Mouse (Mus musculus) liver, postnatal 0 days (tissue): ENCODE measurements at regions not wholly inside any gene's neighbourhood (a gene's known extent, or its start where the extent isn't known, plus 50 kb on each side); places are given as distances from the start of the nearest gene placed in this dataset.

Experiments used
- ATAC-seq: fragments of 200-750 bp; cut with Nextera tagmentation; 2 replicates; pipeline ENCODE4 v1.8.0; 2017; ENCODE audit warnings: mild to moderate bottlenecking, moderate library complexity
- DNase-seq: peaks from one replicate; pipeline ENCODE4 v3.0.0-alpha.2; 2016
- H3K27ac ChIP-seq: fragments of 300-500 bp; sonication (generic); 2 replicates; pipeline ENCODE4 v1.5.1; 2014; ENCODE audit warnings: antibody characterized with exemption, moderate library complexity, mild to moderate bottlenecking, low read depth
- H3K27me3 ChIP-seq: fragments of 300-500 bp; sonication (generic); 2 replicates; pipeline ENCODE4 v1.6.1; 2014; ENCODE audit warnings: low read length, control low read depth, mixed read lengths; ENCODE audit not compliant: insufficient read depth
- H3K36me3 ChIP-seq: fragments of 300-500 bp; sonication (generic); replicated peaks from 2 replicates; pipeline ENCODE4 v1.6.1; 2014; ENCODE audit warnings: mild to moderate bottlenecking, control low read depth, low read length, moderate library complexity, mixed read lengths; ENCODE audit not compliant: insufficient read depth
- H3K4me1 ChIP-seq: fragments of 300-500 bp; sonication (generic); 2 replicates; pipeline ENCODE4 v1.6.1; 2014; ENCODE audit warnings: antibody characterized with exemption, mild to moderate bottlenecking, control low read depth; ENCODE audit not compliant: insufficient read depth
- H3K4me2 ChIP-seq: fragments of 300-500 bp; sonication (generic); 2 replicates; pipeline ENCODE4 v1.6.1; 2014; ENCODE audit warnings: low read depth, mild to moderate bottlenecking, low read length, moderate library complexity, mixed read lengths
- H3K4me3 ChIP-seq: fragments of 300-500 bp; sonication (generic); 2 replicates; pipeline ENCODE4 v1.5.1; 2014; ENCODE audit warnings: low read depth, low read length
- H3K9ac ChIP-seq: fragments of 300-500 bp; sonication (generic); replicated peaks from 2 replicates; pipeline ENCODE4 v1.6.1; 2014; ENCODE audit warnings: mild to moderate bottlenecking, moderate library complexity
- H3K9me3 ChIP-seq: fragments of 300-500 bp; sonication (generic); 2 replicates; pipeline ENCODE4 v1.6.1; 2016; ENCODE audit warnings: mild to moderate bottlenecking, control low read depth, low read length, mixed read lengths
- CTCF ChIP-seq: sonication (generic); IDR thresholded peaks from 2 replicates; pipeline ENCODE4 v1.5.1; 2016; ENCODE audit warnings: antibody characterized with exemption, low read depth
- EP300 ChIP-seq: IDR thresholded peaks from 2 replicates; pipeline ENCODE4 v1.6.1; 2016; ENCODE audit warnings: antibody characterized with exemption, low read depth, mild to moderate bottlenecking
- WGBS: fragments of 180-500 bp; shearing (Covaris S2); extraction: QIAGEN DNeasy Blood & Tissue Kit; methylation state at CpG from one replicate; pipeline ENCODE4 v1.1.7; 2014; ENCODE audit not compliant: insufficient replicate concordance; 5-methylcytosine and 5-hydroxymethylcytosine counted together

DNA sequence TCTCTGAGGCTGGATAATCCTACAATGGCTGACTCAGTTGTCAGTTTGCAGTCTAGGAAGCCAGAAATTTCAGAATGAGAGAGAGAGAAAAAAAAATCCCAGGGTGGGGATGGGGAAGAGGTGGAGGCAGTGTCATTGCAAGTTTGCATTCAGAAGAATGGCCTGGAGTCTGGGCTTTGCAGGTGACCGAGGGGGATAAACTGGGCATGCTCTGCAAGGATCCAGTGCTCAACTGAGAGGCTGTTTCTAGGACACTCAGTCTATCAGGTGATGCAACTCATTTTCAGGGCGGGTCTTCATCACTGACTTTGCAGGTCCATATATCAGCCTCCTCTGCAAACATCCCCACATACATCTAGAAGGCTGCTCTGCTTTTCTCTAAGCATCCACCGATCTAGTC, 256.7 kb downstream of the Dact1 start:
- whole genome bisulfite sequencing, result 78% methylated on average over 3 of the region's 3 CpGs
- peak; percentile 3 for DNase-seq
- ATAC-seq, result no peak

GRCm38 (mm10) chr12:71568251-71568650, 258.6 kb downstream of the Dact1 start:
- 66% methylated on average over 5 of the region's 5 CpGs for WGBS
- H3K27ac ChIP-seq, result no peak overlapping the region
- no peaks in the 10 kb centered on the region for H3K36me3 ChIP-seq
- no peaks in the 10 kb centered on the region for H3K27me3 ChIP-seq
- DNase-seq, result no peak
- H3K9ac ChIP-seq, result no peak overlapping the region
- ATAC-seq, result no peak
- no peak overlapping the region for H3K4me3 ChIP-seq
- H3K4me2 ChIP-seq, result no peak overlapping the region
- H3K9me3 ChIP-seq, result no peaks in the 10 kb centered on the region
- no peaks in the 10 kb centered on the region for H3K4me1 ChIP-seq
- TF ChIP-seq CTCF, result no peak

More for the DNA sequence above, 256.7 kb downstream of the Dact1 start:
- Histone ChIP-seq H3K4me2 (no peak overlapping the region), H3K4me3 (no peak overlapping the region), H3K4me1 (no peaks in the 10 kb centered on the region), H3K9ac (no peak overlapping the region), H3K9me3 (no peaks in the 10 kb centered on the region), H3K27me3 (no peaks in the 10 kb centered on the region), H3K27ac (no peak overlapping the region), H3K36me3 (no peaks in the 10 kb centered on the region)
- no peak for TF ChIP-seq CTCF
- TF ChIP-seq EP300, result no peak

DNA sequence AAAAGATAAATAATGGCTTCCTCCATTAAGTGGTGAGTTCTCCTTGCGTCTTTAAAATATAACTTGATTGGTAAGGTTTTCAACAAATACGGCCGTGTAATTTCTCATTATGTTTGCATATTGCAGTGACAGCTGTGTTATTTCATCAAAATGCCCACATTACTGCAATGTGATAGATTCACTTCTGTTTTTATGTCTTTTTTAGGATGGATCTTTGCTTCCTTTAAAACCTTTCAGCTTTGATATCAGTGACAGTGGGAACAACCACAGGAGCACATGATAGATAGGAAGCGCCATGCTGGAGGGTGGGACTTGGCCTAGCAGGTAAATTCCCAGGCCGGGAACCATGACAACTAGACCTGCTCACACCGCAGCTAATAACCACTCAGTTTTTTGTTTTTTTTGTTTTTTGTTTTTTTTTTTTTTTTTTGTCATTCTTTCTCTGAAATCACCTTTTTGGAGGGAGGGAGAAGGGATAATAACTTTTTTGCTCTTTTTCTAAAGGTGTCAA, 259.3 kb downstream of the Dact1 start:
- DNase-seq (no peak), ATAC-seq (no peak)
- Histone ChIP-seq H3K36me3 (no peaks in the 10 kb centered on the region), H3K9ac (no peak overlapping the region), H3K27ac (no peak overlapping the region), H3K9me3 (no peaks in the 10 kb centered on the region), H3K4me1 (no peaks in the 10 kb centered on the region), H3K4me3 (no peak overlapping the region), H3K4me2 (no peak overlapping the region), H3K27me3 (no peaks in the 10 kb centered on the region)
- WGBS, result 66% methylated on average over 6 of the region's 6 CpGs
- TF ChIP-seq EP300, result no peak
- TF ChIP-seq CTCF, result no peak

GRCm38 (mm10) chr12:71569662-71570061, 260.0 kb downstream of the Dact1 start:
- WGBS, result 56% methylated on average over 12 of the region's 12 CpGs
- no peak for DNase-seq
- H3K9me3 ChIP-seq, result no peaks in the 10 kb centered on the region

GRCm38 (mm10) chr12:71570116-71570515, 260.4 kb downstream of the Dact1 start:
- no peaks in the 10 kb centered on the region for H3K27me3 ChIP-seq
- no peaks in the 10 kb centered on the region for H3K4me1 ChIP-seq
- no peaks in the 10 kb centered on the region for H3K36me3 ChIP-seq
- 71% methylated on average over 2 of the region's 2 CpGs for WGBS
- H3K4me3 ChIP-seq, result no peak overlapping the region
- no peaks in the 10 kb centered on the region for H3K9me3 ChIP-seq
- ATAC-seq, result no peak
- H3K27ac ChIP-seq, result no peak overlapping the region
- DNase-seq, result no peak
- no peak overlapping the region for H3K9ac ChIP-seq
- TF ChIP-seq EP300 (no peak), CTCF (no peak)
- no peak overlapping the region for H3K4me2 ChIP-seq

More at GRCm38 (mm10) chr12:71569662-71570061, 260.0 kb downstream of the Dact1 start:
- H3K27ac ChIP-seq, result no peak overlapping the region
- no peak overlapping the region for H3K4me2 ChIP-seq
- no peak overlapping the region for H3K9ac ChIP-seq
- H3K4me1 ChIP-seq, result no peaks in the 10 kb centered on the region
- no peaks in the 10 kb centered on the region for H3K27me3 ChIP-seq
- ATAC-seq, result no peak
- TF ChIP-seq CTCF (no peak), EP300 (no peak)
- no peak overlapping the region for H3K4me3 ChIP-seq
- H3K36me3 ChIP-seq, result no peaks in the 10 kb centered on the region

- Histone ChIP-seq H3K27me3 (no peaks in the 10 kb centered on the region), H3K36me3 (no peaks in the 10 kb centered on the region), H3K27ac (no peak overlapping the region), H3K4me1 (no peaks in the 10 kb centered on the region), H3K9ac (no peak overlapping the region), H3K4me2 (no peak overlapping the region), H3K9me3 (no peaks in the 10 kb centered on the region), H3K4me3 (no peak overlapping the region)
- no peak for TF ChIP-seq EP300
- no peak for TF ChIP-seq CTCF
- DNase-seq (no peak), ATAC-seq (no peak)
- WGBS, result 50% methylated on average over 14 of the region's 14 CpGs
Measured at GRCm38 (mm10) chr12:71572833-71573446, 257.9 kb upstream of the Daam1 start.

- TF ChIP-seq CTCF (no peak), EP300 (no peak)
- Histone ChIP-seq H3K36me3 (no peaks in the 10 kb centered on the region), H3K9ac (no peak overlapping the region), H3K4me1 (no peaks in the 10 kb centered on the region), H3K27me3 (no peaks in the 10 kb centered on the region), H3K9me3 (no peaks in the 10 kb centered on the region), H3K4me3 (no peak overlapping the region), H3K27ac (no peak overlapping the region), H3K4me2 (no peak overlapping the region)
- ATAC-seq (no peak), DNase-seq (no peak)
- WGBS, result 75% methylated on average over 8 of the region's 8 CpGs
Measured at GRCm38 (mm10) chr12:71573456-71573855, 257.4 kb upstream of the Daam1 start.
